Mouse (Mus musculus) gastrocnemius, adult 8-10 months (tissue): Measurements from ENCODE around the gene Btbd35f22. TPM values are rescaled to one million over a fixed set of nuclear protein-coding genes. Genes with fewer than 3 reads are reported as not detected.
"Not testable (repeated sequence)": the region's sequence is repeated elsewhere in the genome, so short reads cannot be mapped to it uniquely, and the experiment has no call there.

Experiments
- DNase-seq, 2 experiments: peaks; one replicate each; pipeline ENCODE4 v3.0.0; 2022; ENCODE audit warnings: low spot score in 2 of 2
- total RNA-seq, 4 experiments: library from RNA; stranded (reverse); gene quantifications; 2 replicates each; pipeline ENCODE4 v1.2.4; 2022

The Btbd35f22 gene
- not detected for total RNA-seq

GRCm38 (mm10) chrX:32047529-32047928 is at the start of gene Btbd35f22:
Gene Btbd35f22, plus strand, starts transcription at chrX:32047829.
- not testable (repeated sequence) for DNase-seq

Other genes with a start within 250 kb of the Btbd35f22 start
- gene Gm21637, start 85.8 kb upstream of the Btbd35f22 start, total RNA-seq = not detected
- not detected for gene Btbd35f2, start 230.6 kb downstream of the Btbd35f22 start, total RNA-seq